In genomic region chr4:136459210-136459609, GRCm38 (mm10) we compare ENCODE assay signal across 29 mouse cellular contexts. TPM values are rescaled to one million over a fixed set of nuclear protein-coding genes. Genes with fewer than 3 reads are reported as not detected.
DNase-seq lines count a peak whose midpoint lies in the region; ATAC-seq and TF ChIP-seq lines count a peak whose summit lies in the region.
"Had no signal": no experiment of that assay in that cellular context is flagged by ENCODE, and none has a peak within 500 bp of the region (broad histone marks: within the 10 kb centered on the region; RNA-seq: fewer than 3 reads in every experiment).

No protein-coding gene starts in this region.

- DNase-seq in gastrocnemius, adult 2 months: no peak
- no peak for DNase-seq in gastrocnemius, adult 18-20 months (ENCODE audit: low spot score)
- DNase-seq in heart, postnatal 10 days: no peak
- no peak for DNase-seq in lung, postnatal 10 days
- DNase-seq in layer of hippocampus, adult 9-11 months: no peak
- DNase-seq: adrenal gland, postnatal 10 days; cerebellum, adult 11 months; cerebellum, adult 2 months; cerebellum, adult 9-11 months; cerebellum, postnatal 25 days; gastrocnemius, postnatal 14 days; heart, postnatal 14 days had no signal

- H3K27me3 ChIP-seq in heart, embryonic 16.5 days (ENCODE audit: control insufficient read depth, insufficient read depth, low read length): 0 out of 2 replicates have a peak, but pooled peaks cover 3% of the 10 kb centered on the region
- H3K27me3 ChIP-seq in lung, embryonic 16.5 days (ENCODE audit: control insufficient read depth, insufficient read depth, low read depth, low read length): peaks cover 12% of the 10 kb centered on the region

- H3K4me1 ChIP-seq in heart, embryonic 16.5 days (ENCODE audit: control insufficient read depth, insufficient read depth, low read length): peaks cover 16% of the 10 kb centered on the region
- H3K4me1 ChIP-seq in lung, embryonic 16.5 days (replicated peaks; ENCODE audit: control insufficient read depth, insufficient read depth, low read length): peaks cover 12% of the 10 kb centered on the region; the same call in 1 of the 2 replicates
- H3K4me1 ChIP-seq in brown adipose tissue, adult 24 weeks (ENCODE audit: control insufficient read depth, insufficient read depth, insufficient read length, low read length): peaks cover 13% of the 10 kb centered on the region; the same call in 1 of the 2 replicates

- WGBS in heart, embryonic 16.5 days: 79% methylated on average over 12 of the region's 12 CpGs
- 69% methylated on average over 12 of the region's 12 CpGs for WGBS in lung, embryonic 16.5 days

- H3K27ac ChIP-seq in gastrocnemius, adult 2 months: peak overlapping the region; percentile 24; the same call in 1 of the 2 replicates
- H3K27ac ChIP-seq in heart, embryonic 16.5 days (ENCODE audit: low read length): no peak overlapping the region
- peak overlapping the region; percentile 41 for H3K27ac ChIP-seq in lung, embryonic 16.5 days (ENCODE audit: low read length)
- H3K27ac ChIP-seq in brown adipose tissue, adult 24 weeks (replicated peaks; ENCODE audit: low read depth, low read length): peak overlapping the region; percentile 16; the same call in 1 of the 2 replicates
- H3K27ac ChIP-seq: embryonic facial prominence, embryonic 12.5 days; embryonic facial prominence, embryonic 15.5 days; forebrain, embryonic 15.5 days; heart, embryonic 10.5 days; hindbrain, embryonic 12.5 days; hindbrain, embryonic 15.5 days had no signal

- 0 out of 2 replicates have a peak overlapping the region, but pooled peaks have one; percentile 2 for H3K4me3 ChIP-seq in gastrocnemius, adult 2 months
- no peak overlapping the region for H3K4me3 ChIP-seq in heart, embryonic 16.5 days (ENCODE audit: low read length)
- H3K4me3 ChIP-seq in lung, embryonic 16.5 days (ENCODE audit: low read length): no peak overlapping the region
- no peak overlapping the region for H3K4me3 ChIP-seq in brown adipose tissue, adult 24 weeks (ENCODE audit: insufficient read depth, low read depth, low read length)
- H3K4me3 ChIP-seq: embryonic facial prominence, embryonic 12.5 days; embryonic facial prominence, embryonic 15.5 days; forebrain, embryonic 15.5 days; heart, embryonic 10.5 days; hindbrain, embryonic 12.5 days; hindbrain, embryonic 15.5 days had no signal

- no peaks in the 10 kb centered on the region for H3K9me3 ChIP-seq in heart, embryonic 16.5 days (replicated peaks; ENCODE audit: control insufficient read depth, low read length)
- H3K9me3 ChIP-seq in lung, embryonic 16.5 days (ENCODE audit: control insufficient read depth, low read length): no peaks in the 10 kb centered on the region
- H3K9me3 ChIP-seq: embryonic facial prominence, embryonic 12.5 days; embryonic facial prominence, embryonic 15.5 days; forebrain, embryonic 15.5 days; heart, embryonic 10.5 days; hindbrain, embryonic 12.5 days; hindbrain, embryonic 15.5 days had no signal

- intact Hi-C loops in gastrocnemius, adult 2 months (cut with DNase I): loop anchor here (5.0 kb wide), 1 partner anchor 143 kb away; the partner anchor contains the start of gene Kdm1a
- intact Hi-C loops in heart, postnatal 10 days (cut with DNase I): no loop called here

- H3K36me3 ChIP-seq in heart, embryonic 16.5 days (ENCODE audit: control insufficient read depth, insufficient read depth): no peaks in the 10 kb centered on the region
- no peaks in the 10 kb centered on the region for H3K36me3 ChIP-seq in lung, embryonic 16.5 days (ENCODE audit: control insufficient read depth, insufficient read depth, low read length)
- H3K36me3 ChIP-seq: embryonic facial prominence, embryonic 12.5 days; embryonic facial prominence, embryonic 15.5 days; forebrain, embryonic 15.5 days; heart, embryonic 10.5 days; hindbrain, embryonic 12.5 days; hindbrain, embryonic 15.5 days had no signal

- TF ChIP-seq CTCF in gastrocnemius, adult 2 months (IDR thresholded peaks at IDR 0.05): no peak

- H3K9ac ChIP-seq in heart, embryonic 16.5 days (ENCODE audit: low read length): no peak overlapping the region
- no peak overlapping the region for H3K9ac ChIP-seq in lung, embryonic 16.5 days (ENCODE audit: low read length)
- H3K9ac ChIP-seq: embryonic facial prominence, embryonic 12.5 days; embryonic facial prominence, embryonic 15.5 days; forebrain, embryonic 15.5 days; hindbrain, embryonic 12.5 days; hindbrain, embryonic 15.5 days had no signal

- H3K4me2 ChIP-seq in heart, embryonic 16.5 days (ENCODE audit: low read depth, low read length): peak overlapping the region; percentile 1; the same call in 1 of the 2 replicates
- H3K4me2 ChIP-seq in lung, embryonic 16.5 days (ENCODE audit: low read depth, low read length): no peak overlapping the region
- H3K4me2 ChIP-seq: embryonic facial prominence, embryonic 12.5 days; embryonic facial prominence, embryonic 15.5 days; forebrain, embryonic 15.5 days; hindbrain, embryonic 12.5 days; hindbrain, embryonic 15.5 days had no signal

- ATAC-seq in heart, embryonic 16.5 days (replicated peaks; ENCODE audit: extremely low read depth, insufficient read depth, low FRiP score): no peak
- no peak for ATAC-seq in lung, embryonic 16.5 days (ENCODE audit: low read depth)
- ATAC-seq: forebrain, embryonic 15.5 days; intestine, postnatal 0 days had no signal

RNA-seq across cellular contexts. Expression of gene 6030445D17Rik, which starts 2.8 kb away (rescaled TPM):
- under 1 TPM; 0.13 to 0.17 TPM for total RNA-seq in gastrocnemius, adult 2 months (2021)
- total RNA-seq in gastrocnemius, adult 18-20 months (2021): under 1 TPM in 1 of 2 experiments, not detected in 1; 0.12 TPM
- polyA plus RNA-seq in heart, embryonic 16.5 days (2015; fragmentation: Nextera tagmentation; extraction: Ambion mirVana): 0.32 TPM in 1 of 2 replicates, not detected in the other
- total RNA-seq in heart, postnatal 10 days (2021): under 1 TPM; 0.55 to 0.62 TPM
- polyA plus RNA-seq in lung, embryonic 16.5 days (2015; fragmentation: Nextera tagmentation; extraction: Ambion mirVana): 0.20 and 0.23 TPM in 2 replicates
- not detected in 2 replicates for polyA plus RNA-seq in brown adipose tissue, adult 24 weeks (2012; ENCODE audit: insufficient read depth, insufficient read length, missing spikeins)
- total RNA-seq: common myeloid progenitor, adult 5-6 weeks had no signal
- polyA plus RNA-seq: forebrain, embryonic 11.5 days had no signal

RNA-seq across cellular contexts. Expression of gene Luzp1, which starts 10.4 kb away (rescaled TPM):
- 10 to 100 TPM; 10.8 to 16.0 TPM for total RNA-seq in gastrocnemius, adult 2 months (2021)
- total RNA-seq in gastrocnemius, adult 18-20 months (2021): 10 to 100 TPM; 10.1 to 18.3 TPM
- 96.1 and 97.5 TPM in 2 replicates for polyA plus RNA-seq in heart, embryonic 16.5 days (2015; fragmentation: Nextera tagmentation; extraction: Ambion mirVana)
- total RNA-seq in heart, postnatal 10 days (2021): 10 to 100 TPM; 58.3 to 69.0 TPM
- polyA plus RNA-seq in lung, embryonic 16.5 days (2015; fragmentation: Nextera tagmentation; extraction: Ambion mirVana): 100 and 115 TPM in 2 replicates
- 21.0 and 34.3 TPM in 2 replicates for polyA plus RNA-seq in brown adipose tissue, adult 24 weeks (2012; ENCODE audit: insufficient read depth, insufficient read length, missing spikeins)

RNA-seq across cellular contexts. Expression of gene Htr1d, which starts 35.9 kb away (rescaled TPM):
- not detected for total RNA-seq in gastrocnemius, adult 2 months (2021)
- not detected for total RNA-seq in gastrocnemius, adult 18-20 months (2021)
- 0.14 and 0.20 TPM in 2 replicates for polyA plus RNA-seq in heart, embryonic 16.5 days (2015; fragmentation: Nextera tagmentation; extraction: Ambion mirVana)
- not detected for total RNA-seq in heart, postnatal 10 days (2021)
- polyA plus RNA-seq in lung, embryonic 16.5 days (2015; fragmentation: Nextera tagmentation; extraction: Ambion mirVana): not detected in 2 replicates
- not detected in 2 replicates for polyA plus RNA-seq in brown adipose tissue, adult 24 weeks (2012; ENCODE audit: insufficient read depth, insufficient read length, missing spikeins)
- total RNA-seq: common myeloid progenitor, adult 5-6 weeks; gastrocnemius, postnatal 14 days; gastrocnemius, postnatal 4 days; heart, adult 18-20 months; heart, postnatal 14 days; hematopoietic stem cell, adult 5-6 weeks; MEL had no signal
- polyA plus RNA-seq: heart, embryonic 14.5 days had no signal
